Mouse (Mus musculus): Measurements from ENCODE around the gene Rgcc.

GRCm38 (mm10) chr14:79265738-79266137 lies 35.7 kb downstream of the Rgcc start:
- TF ChIP-seq CTCF (IDR thresholded peaks at IDR 0.05; ENCODE audit: low read depth) (no peak), EP300 (IDR thresholded peaks at IDR 0.05; ENCODE audit: low read depth) (no peak)
